Comparison of ENCODE assay signal across 16 mouse cellular contexts in the genomic region with DNA sequence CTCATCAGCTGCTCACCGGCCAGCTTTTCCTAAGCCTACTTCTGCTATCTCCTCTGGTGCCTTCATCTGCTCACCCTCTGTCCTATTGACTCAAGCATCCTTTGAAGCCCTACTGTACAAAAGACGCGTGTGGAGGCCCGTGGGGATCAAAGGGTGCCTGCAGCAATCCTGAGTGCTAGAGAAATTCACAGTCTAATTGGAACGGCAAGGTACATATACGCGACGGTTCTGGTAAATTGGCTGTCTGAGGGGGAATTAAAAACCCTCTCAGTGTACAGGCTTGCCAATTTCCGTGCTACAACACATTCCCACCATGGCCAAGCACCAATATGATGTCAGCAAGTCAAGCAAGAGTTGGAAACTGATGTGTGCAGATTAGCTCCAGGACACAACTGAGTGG.
DNase-seq lines count a peak whose midpoint lies in the region; ATAC-seq and TF ChIP-seq lines count a peak whose summit lies in the region.
"Had no signal": no experiment of that assay in that cellular context is flagged by ENCODE, and none has a peak within 500 bp of the region (broad histone marks: within the 10 kb centered on the region; RNA-seq: fewer than 3 reads in every experiment).

No protein-coding gene starts in this region.

- H3K4me2 ChIP-seq in hindbrain, embryonic 11.5 days (replicated peaks; ENCODE audit: low read depth, low read length): no peak overlapping the region
- no peak overlapping the region for H3K4me2 ChIP-seq in midbrain, embryonic 11.5 days
- no peak overlapping the region for H3K4me2 ChIP-seq in lung, postnatal 0 days (replicated peaks; ENCODE audit: low read depth, low read length)
- no peak overlapping the region for H3K4me2 ChIP-seq in stomach, postnatal 0 days (replicated peaks; ENCODE audit: low read depth)
- H3K4me2 ChIP-seq in intestine, postnatal 0 days (replicated peaks; ENCODE audit: low read depth): no peak overlapping the region
- H3K4me2 ChIP-seq: embryonic facial prominence, embryonic 13.5 days had no signal

- WGBS in hindbrain, embryonic 11.5 days: 24% methylated on average over 9 of the region's 9 CpGs
- WGBS in midbrain, embryonic 11.5 days: 12% methylated on average over 9 of the region's 9 CpGs
- WGBS in lung, postnatal 0 days: 50% methylated on average over 9 of the region's 9 CpGs
- WGBS in stomach, postnatal 0 days: 63% methylated on average over 9 of the region's 9 CpGs
- WGBS in intestine, postnatal 0 days: 76% methylated on average over 9 of the region's 9 CpGs

- no peak overlapping the region for H3K27ac ChIP-seq in hindbrain, embryonic 11.5 days (ENCODE audit: low read depth, low read length)
- H3K27ac ChIP-seq in midbrain, embryonic 11.5 days (ENCODE audit: low read depth, low read length): peak overlapping the region; percentile 55
- H3K27ac ChIP-seq in lung, postnatal 0 days (ENCODE audit: low read length): no peak overlapping the region
- no peak overlapping the region for H3K27ac ChIP-seq in stomach, postnatal 0 days (replicated peaks)
- H3K27ac ChIP-seq in intestine, postnatal 0 days (ENCODE audit: low read depth, low read length): no peak overlapping the region
- H3K27ac ChIP-seq: embryonic facial prominence, embryonic 13.5 days; kidney, postnatal 0 days had no signal

- H3K4me1 ChIP-seq in hindbrain, embryonic 11.5 days (replicated peaks; ENCODE audit: control insufficient read depth, insufficient read depth, low read length): peaks cover 16% of the 10 kb centered on the region
- H3K4me1 ChIP-seq in midbrain, embryonic 11.5 days (ENCODE audit: control insufficient read depth, insufficient read depth, low read length): peaks cover 49% of the 10 kb centered on the region
- H3K4me1 ChIP-seq in lung, postnatal 0 days (ENCODE audit: insufficient read depth, low read depth, low read length): no peaks in the 10 kb centered on the region
- no peaks in the 10 kb centered on the region for H3K4me1 ChIP-seq in stomach, postnatal 0 days (replicated peaks; ENCODE audit: control insufficient read depth, insufficient read depth)
- H3K4me1 ChIP-seq in intestine, postnatal 0 days (replicated peaks; ENCODE audit: control insufficient read depth, insufficient read depth, low read length): no peaks in the 10 kb centered on the region

- no peaks in the 10 kb centered on the region for H3K9me3 ChIP-seq in hindbrain, embryonic 11.5 days (ENCODE audit: control insufficient read depth, low read length)
- no peaks in the 10 kb centered on the region for H3K9me3 ChIP-seq in midbrain, embryonic 11.5 days (ENCODE audit: control insufficient read depth, low read length)
- H3K9me3 ChIP-seq in lung, postnatal 0 days (ENCODE audit: low read length): no peaks in the 10 kb centered on the region
- H3K9me3 ChIP-seq in stomach, postnatal 0 days (ENCODE audit: control insufficient read depth, low read length): no peaks in the 10 kb centered on the region
- H3K9me3 ChIP-seq in intestine, postnatal 0 days (ENCODE audit: control insufficient read depth): no peaks in the 10 kb centered on the region
- H3K9me3 ChIP-seq: embryonic facial prominence, embryonic 13.5 days had no signal

- H3K36me3 ChIP-seq in hindbrain, embryonic 11.5 days (ENCODE audit: control insufficient read depth, insufficient read depth, low read length): no peaks in the 10 kb centered on the region
- no peaks in the 10 kb centered on the region for H3K36me3 ChIP-seq in midbrain, embryonic 11.5 days (ENCODE audit: control insufficient read depth, insufficient read depth, low read length)
- no peaks in the 10 kb centered on the region for H3K36me3 ChIP-seq in lung, postnatal 0 days (ENCODE audit: insufficient read depth, low read length)
- H3K36me3 ChIP-seq in stomach, postnatal 0 days (ENCODE audit: control insufficient read depth, insufficient read depth, low read length): no peaks in the 10 kb centered on the region
- H3K36me3 ChIP-seq in intestine, postnatal 0 days (ENCODE audit: control insufficient read depth, insufficient read depth): no peaks in the 10 kb centered on the region
- H3K36me3 ChIP-seq: embryonic facial prominence, embryonic 13.5 days had no signal

- H3K9ac ChIP-seq in hindbrain, embryonic 11.5 days (ENCODE audit: low read depth, low read length): no peak overlapping the region
- no peak overlapping the region for H3K9ac ChIP-seq in midbrain, embryonic 11.5 days (ENCODE audit: low read length)
- H3K9ac ChIP-seq in lung, postnatal 0 days (replicated peaks; ENCODE audit: low read depth): no peak overlapping the region
- no peak overlapping the region for H3K9ac ChIP-seq in stomach, postnatal 0 days (ENCODE audit: low read length)
- no peak overlapping the region for H3K9ac ChIP-seq in intestine, postnatal 0 days (ENCODE audit: low read depth, low read length)
- H3K9ac ChIP-seq: embryonic facial prominence, embryonic 13.5 days had no signal

- DNase-seq in retina, postnatal 1 day: peak; percentile 11
- no peak for DNase-seq in retina, embryonic 14.5 days (ENCODE audit: low spot score)
- DNase-seq in hindbrain, embryonic 11.5 days (ENCODE audit: low spot score): peak; percentile 19
- peak; percentile 90 for DNase-seq in midbrain, embryonic 11.5 days (ENCODE audit: low spot score, missing footprints)
- DNase-seq in liver: no peak
- DNase-seq in lung, postnatal 0 days (ENCODE audit: low spot score): no peak
- no peak for DNase-seq in stomach, postnatal 0 days (ENCODE audit: low spot score)
- DNase-seq: adrenal gland, postnatal 36 days; cerebellum, adult 2 months; gastrocnemius, postnatal 14 days; kidney, adult 18-20 months; lung, postnatal 14 days; right cerebral cortex, postnatal 25 days had no signal

- no peak overlapping the region for H3K4me3 ChIP-seq in hindbrain, embryonic 11.5 days (ENCODE audit: low read depth, low read length)
- H3K4me3 ChIP-seq in midbrain, embryonic 11.5 days (ENCODE audit: low read depth, low read length): no peak overlapping the region
- no peak overlapping the region for H3K4me3 ChIP-seq in lung, postnatal 0 days (ENCODE audit: low read depth, low read length)
- no peak overlapping the region for H3K4me3 ChIP-seq in stomach, postnatal 0 days (ENCODE audit: low read depth, low read length)
- H3K4me3 ChIP-seq in intestine, postnatal 0 days (ENCODE audit: low read depth, low read length): no peak overlapping the region
- H3K4me3 ChIP-seq: embryonic facial prominence, embryonic 13.5 days had no signal

- H3K27me3 ChIP-seq in hindbrain, embryonic 11.5 days (ENCODE audit: control insufficient read depth, insufficient read depth, low read length): no peaks in the 10 kb centered on the region
- H3K27me3 ChIP-seq in midbrain, embryonic 11.5 days (ENCODE audit: control insufficient read depth, insufficient read depth, low read length): no peaks in the 10 kb centered on the region
- H3K27me3 ChIP-seq in lung, postnatal 0 days (replicated peaks; ENCODE audit: insufficient read depth, low read length): no peaks in the 10 kb centered on the region
- no peaks in the 10 kb centered on the region for H3K27me3 ChIP-seq in stomach, postnatal 0 days (ENCODE audit: control insufficient read depth, insufficient read depth, low read length)
- no peaks in the 10 kb centered on the region for H3K27me3 ChIP-seq in intestine, postnatal 0 days (replicated peaks; ENCODE audit: control insufficient read depth, insufficient read depth, low read length)

- TF ChIP-seq CTCF in lung, postnatal 0 days (IDR thresholded peaks at IDR 0.05): no peak
- no peak for TF ChIP-seq CTCF in stomach, postnatal 0 days (IDR thresholded peaks at IDR 0.05; ENCODE audit: low read depth)
- TF ChIP-seq CTCF in intestine, postnatal 0 days (IDR thresholded peaks at IDR 0.05; ENCODE audit: low read depth): no peak

- ATAC-seq in hindbrain, embryonic 11.5 days (ENCODE audit: low FRiP score): no peak
- ATAC-seq in midbrain, embryonic 11.5 days (ENCODE audit: low FRiP score): no peak
- ATAC-seq in lung, postnatal 0 days: no peak
- ATAC-seq in stomach, postnatal 0 days (ENCODE audit: low FRiP score, low TSS enrichment): no peak
- no peak for ATAC-seq in intestine, postnatal 0 days

- no peak for TF ChIP-seq EP300 in lung, postnatal 0 days (IDR thresholded peaks at IDR 0.05)
- TF ChIP-seq EP300 in stomach, postnatal 0 days (optimal IDR thresholded peaks at IDR 0.05): no peak

Comparison
In these comparisons a context has a peak if more than half of its experiments do, and no peak if none do; other contexts are left out.
1. DNase-seq: peak in retina, postnatal 1 day (single experiment), hindbrain, embryonic 11.5 days (single experiment) and midbrain, embryonic 11.5 days (single experiment); none in retina, embryonic 14.5 days (single experiment), liver (single experiment), lung, postnatal 0 days (single experiment) and stomach, postnatal 0 days (single experiment).